Mouse (Mus musculus) ES-E14 (cell line): ENCODE data around the gene Bag6. TPM values are rescaled to one million over a fixed set of nuclear protein-coding genes. Genes with fewer than 3 reads are reported as not detected.

Experiments used
- DNase-seq: peaks from one replicate; pipeline ENCODE4 v3.0.0-alpha.2; 2013; ENCODE audit warnings: low read depth, low spot score
- H3K27ac ChIP-seq: 2 replicates; pipeline ENCODE4 v1.5.1; 2012; ENCODE audit warnings: low read depth, mild to moderate bottlenecking, low read length, moderate library complexity, mixed read lengths; ENCODE audit not compliant: poor library complexity, insufficient read depth, severe bottlenecking
- H3K36me3 ChIP-seq: 2 replicates; pipeline ENCODE4 v1.6.1; 2012; ENCODE audit warnings: mild to moderate bottlenecking, low read length, moderate library complexity, mixed read lengths; ENCODE audit not compliant: control insufficient read depth, poor library complexity, insufficient read depth, severe bottlenecking
- H3K4me1 ChIP-seq, 2 experiments: fragments of 150-350 bp in 1 of 2; sonication (generic) in 1 of 2; 2 replicates each; pipeline ENCODE4 v1.6.1; 2012; ENCODE audit warnings: low read length in 2 of 2, mild to moderate bottlenecking in 1 of 2, mixed read lengths in 1 of 2; ENCODE audit not compliant: control insufficient read depth in 2 of 2, insufficient read depth in 2 of 2, poor library complexity in 1 of 2
- H3K4me3 ChIP-seq, 2 experiments: fragments of 150-350 bp in 1 of 2; sonication (generic) in 1 of 2; 2 replicates each; pipeline ENCODE4 v1.5.1; 2012; ENCODE audit warnings: low read length in 2 of 2, low read depth in 1 of 2, mild to moderate bottlenecking in 1 of 2, mixed read lengths in 1 of 2; ENCODE audit not compliant: insufficient read depth in 1 of 2, poor library complexity in 1 of 2, severe bottlenecking in 1 of 2
- H3K9ac ChIP-seq: 2 replicates; pipeline ENCODE4 v1.6.1; 2012; ENCODE audit warnings: low read depth, mild to moderate bottlenecking, low read length, mixed read lengths; ENCODE audit not compliant: poor library complexity, insufficient read depth, severe bottlenecking
- H3K9me3 ChIP-seq: fragments of 150-350 bp; sonication (generic); 2 replicates; pipeline ENCODE4 v1.6.1; 2012; ENCODE audit warnings: low read depth, mild to moderate bottlenecking, low read length; ENCODE audit not compliant: control insufficient read depth, insufficient read depth
- CHD2 ChIP-seq: IDR thresholded peaks from 2 replicates; pipeline ENCODE4 v1.6.1; 2014; ENCODE audit warnings: mild to moderate bottlenecking, low read depth, low read length, inconsistent platforms
- HCFC1 ChIP-seq: IDR thresholded peaks from 2 replicates; pipeline ENCODE4 v1.6.1; 2012; ENCODE audit warnings: low read length, inconsistent platforms, borderline replicate concordance; ENCODE audit not compliant: insufficient read depth
- MAFK ChIP-seq: IDR thresholded peaks from 2 replicates; pipeline ENCODE4 v1.6.1; 2014; ENCODE audit warnings: mild to moderate bottlenecking, low read depth, low read length, inconsistent platforms; ENCODE audit not compliant: insufficient read depth
- ZC3H11A ChIP-seq: IDR thresholded peaks from 2 replicates; pipeline ENCODE4 v1.6.1; 2012; ENCODE audit warnings: low read depth, mild to moderate bottlenecking, inconsistent platforms, low read length, borderline replicate concordance
- ZNF384 ChIP-seq: IDR thresholded peaks from 2 replicates; pipeline ENCODE4 v1.6.1; 2012; ENCODE audit warnings: low read depth, low read length, inconsistent platforms
- in situ Hi-C, 2 experiments: fragments of 600-800 bp; cut with MboI; formaldehyde crosslinking; loops; one replicate each; pipeline ENCODE4 v1.15.1; 2025; ENCODE audit warnings: low sequenced_read_pairs in 2 of 2, inconsistent platforms in 1 of 2; ENCODE audit not compliant: unreplicated experiment in 2 of 2
- total RNA-seq: library from RNA; depleted of rRNA; stranded (reverse); fragments of 300-350 nt; gene quantifications from 2 replicates; pipeline ENCODE4 v1.2.3, GENCODE M21; 2012

Gene Bag6
- total RNA-seq, 1 experiment: 208 TPM

DNA sequence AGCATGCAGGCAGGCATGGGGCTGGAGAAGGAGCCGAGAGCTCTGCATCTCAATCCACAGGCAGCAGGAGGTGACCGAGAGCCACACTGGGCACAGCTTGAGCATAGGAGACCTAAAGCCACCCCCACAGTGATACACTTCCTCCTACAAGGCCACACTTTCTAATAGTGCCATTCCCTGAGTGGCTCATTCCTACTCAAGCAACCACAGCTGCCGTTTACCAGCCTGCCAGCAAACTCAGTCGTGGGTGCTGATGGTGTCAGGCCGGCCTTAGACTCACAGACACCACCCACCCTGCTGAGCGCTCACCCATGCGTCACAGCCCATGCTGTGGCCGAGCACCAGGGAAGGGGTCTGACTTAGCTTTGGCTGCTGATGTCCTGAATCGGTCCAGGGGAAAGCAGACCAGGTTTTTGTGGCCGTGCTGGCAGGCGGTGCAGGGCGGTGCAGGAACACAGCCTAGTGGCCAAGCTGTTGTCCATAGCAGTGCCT, 37.8 kb upstream of the Bag6 start:
- no peak overlapping the region for H3K27ac ChIP-seq

DNA sequence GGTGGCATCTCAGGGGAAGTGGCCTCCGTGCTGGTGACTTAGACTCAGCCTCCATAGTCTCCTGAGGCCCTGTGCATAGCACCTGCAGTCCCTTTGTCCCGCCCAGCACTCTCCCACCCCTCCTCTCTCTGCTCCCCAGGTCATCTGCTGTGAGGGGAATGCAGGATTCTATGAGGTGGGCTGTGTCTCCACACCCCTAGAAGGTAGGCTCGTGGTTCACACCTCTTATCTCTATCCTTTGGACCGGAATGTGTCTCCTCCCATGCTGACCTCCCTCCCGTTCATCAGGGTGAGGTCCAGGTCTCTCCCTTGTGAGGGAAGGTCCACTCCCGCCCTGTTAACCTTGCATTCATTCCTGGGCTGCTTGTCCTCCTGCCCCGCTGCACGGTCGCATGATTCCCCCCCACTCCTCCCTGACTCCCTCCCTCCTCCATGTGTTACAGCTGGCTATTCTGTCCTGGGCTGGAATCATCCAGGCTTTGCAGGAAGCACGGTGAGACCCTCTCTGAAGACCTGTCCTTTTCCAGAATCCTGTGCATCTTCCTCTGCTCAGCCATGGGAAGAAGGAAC, 34.7 kb upstream of the Bag6 start:
- in situ Hi-C loops: loop anchor here in 1 of 2 experiments (25.0 kb wide), 1 partner anchor 88 kb away; the partner anchor contains the start of genes Vars and Vwa7
- Histone ChIP-seq H3K4me3 (no peak overlapping the region; a peak in 1 of 4 replicates), H3K9me3 (no peaks in the 10 kb centered on the region), H3K4me1 (peaks cover 0 to 6% of the 10 kb centered on the region in 2 experiments; a peak in 1 of 4 replicates), H3K36me3 (peaks cover 22% of the 10 kb centered on the region; the same call in 1 of the 2 replicates), H3K9ac (no peak overlapping the region), H3K27ac (no peak overlapping the region)
- TF ChIP-seq ZNF384: no peak
- TF ChIP-seq MAFK: no peak
- no peak for TF ChIP-seq ZC3H11A
- TF ChIP-seq CHD2: no peak
- no peak for TF ChIP-seq HCFC1
- DNase-seq: no peak

More for the DNA sequence above, 37.8 kb upstream of the Bag6 start:
- H3K9ac ChIP-seq: no peak overlapping the region
- no peak for DNase-seq
- in situ Hi-C loops: no loop called here
- no peaks in the 10 kb centered on the region for H3K9me3 ChIP-seq
- peaks cover 0 to 8% of the 10 kb centered on the region in 2 experiments; a peak in 1 of 4 replicates for H3K4me1 ChIP-seq
- peaks cover 26% of the 10 kb centered on the region; the same call in 1 of the 2 replicates for H3K36me3 ChIP-seq
- no peak overlapping the region for H3K4me3 ChIP-seq
- TF ChIP-seq MAFK (no peak), HCFC1 (no peak), CHD2 (no peak)

DNA sequence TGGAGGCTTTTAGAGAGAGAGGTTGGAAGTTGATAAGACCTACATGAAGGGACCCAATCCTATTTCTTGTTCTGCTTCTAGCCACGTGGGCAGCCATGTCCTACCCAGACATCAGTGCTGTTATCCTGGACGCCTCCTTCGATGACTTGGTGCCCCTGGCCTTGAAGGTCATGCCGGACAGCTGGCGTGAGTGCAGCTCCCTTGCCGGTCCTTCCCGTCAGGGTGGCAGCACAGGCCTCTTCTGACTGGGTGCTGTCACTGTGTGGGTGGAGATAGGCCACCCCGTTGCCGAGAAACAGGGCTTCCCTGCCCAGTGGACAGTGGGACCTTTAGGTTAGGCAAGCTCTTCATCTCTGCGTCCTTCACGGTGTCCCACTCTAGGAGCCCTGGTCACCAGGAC, 33.8 kb upstream of the Bag6 start:
- Histone ChIP-seq H3K36me3 (peaks cover 20% of the 10 kb centered on the region; the same call in 1 of the 2 replicates), H3K9ac (no peak overlapping the region)
- in situ Hi-C loops: loop anchor here in 1 of 2 experiments (25.0 kb wide), 1 partner anchor 89 kb away; the partner anchor contains the start of genes Vars and Vwa7

DNA sequence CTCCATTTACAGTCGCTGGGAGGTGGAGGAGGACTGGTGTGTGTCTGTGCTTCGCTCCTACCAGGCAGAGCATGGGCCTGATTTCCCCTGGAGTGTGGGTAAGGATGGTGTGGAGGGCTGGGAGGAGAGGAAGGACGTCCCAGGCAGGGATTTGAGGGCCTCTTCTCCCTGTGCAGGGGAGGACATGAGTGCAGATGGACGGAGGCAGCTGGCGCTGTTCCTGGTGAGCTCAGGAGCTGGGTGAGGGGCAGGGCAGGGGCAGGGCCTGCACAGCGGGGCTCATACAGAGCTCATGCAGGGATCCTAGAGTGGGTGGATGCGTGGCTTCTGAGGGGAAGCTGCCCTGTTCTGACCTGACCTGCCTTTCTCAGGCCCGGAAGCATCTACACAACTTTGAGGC, 32.7 kb upstream of the Bag6 start:
- DNase-seq: no peak
- H3K9me3 ChIP-seq: no peaks in the 10 kb centered on the region
- no peak overlapping the region for H3K4me3 ChIP-seq
- no peak overlapping the region for H3K9ac ChIP-seq
- H3K36me3 ChIP-seq: peaks cover 18% of the 10 kb centered on the region; the same call in 1 of the 2 replicates
- in situ Hi-C loops: loop anchor here in 1 of 2 experiments (25.0 kb wide), 1 partner anchor 90 kb away; the partner anchor contains the start of genes Vars and Vwa7
- TF ChIP-seq CHD2: no peak
- no peak overlapping the region for H3K27ac ChIP-seq
- H3K4me1 ChIP-seq: peaks cover 0 to 9% of the 10 kb centered on the region in 2 experiments; a peak in 1 of 4 replicates

More for the DNA sequence above, 33.8 kb upstream of the Bag6 start:
- H3K4me3 ChIP-seq: no peak overlapping the region
- H3K4me1 ChIP-seq: peaks cover 0 to 9% of the 10 kb centered on the region in 2 experiments; a peak in 1 of 4 replicates
- H3K9me3 ChIP-seq: no peaks in the 10 kb centered on the region
- TF ChIP-seq ZC3H11A (no peak), HCFC1 (no peak), CHD2 (no peak), ZNF384 (no peak), MAFK (no peak)
- no peak overlapping the region for H3K27ac ChIP-seq
- DNase-seq: no peak
